Mouse (Mus musculus) heart, embryonic 14.5 days (tissue): Measurements from ENCODE around the gene 9230102O04Rik. TPM values are rescaled to one million over a fixed set of nuclear protein-coding genes. Genes with fewer than 3 reads are reported as not detected.

Experiments
- ATAC-seq: fragments of 200-750 bp; cut with Nextera tagmentation; 2 replicates; pipeline ENCODE4 v1.8.0; 2017; ENCODE audit warnings: low read depth, moderate TSS enrichment; ENCODE audit not compliant: insufficient number of reproducible peaks, insufficient read depth, low FRiP score
- H3K27ac ChIP-seq, 2 experiments: fragments of 200-500 bp in 1 of 2; fragments of 300-500 bp in 1 of 2; sonication (generic) in 1 of 2; replicated peaks in 1 of 2; 2 replicates each; pipeline ENCODE4 v1.5.1; 2012 to 2014; ENCODE audit warnings: low read depth in 2 of 2, low read length in 2 of 2, control low read depth in 1 of 2, mild to moderate bottlenecking in 1 of 2, mixed read lengths in 1 of 2; ENCODE audit not compliant: control insufficient read depth in 1 of 2, insufficient read depth in 1 of 2
- H3K27me3 ChIP-seq: fragments of 300-500 bp; sonication (generic); 2 replicates; pipeline ENCODE4 v1.6.1; 2014; ENCODE audit warnings: mild to moderate bottlenecking, low read length, control low read depth; ENCODE audit not compliant: control insufficient read depth, insufficient read depth
- H3K36me3 ChIP-seq: fragments of 300-500 bp; sonication (generic); 2 replicates; pipeline ENCODE4 v1.6.1; 2014; ENCODE audit warnings: mild to moderate bottlenecking, control low read depth, low read length, mixed read lengths; ENCODE audit not compliant: control insufficient read depth, insufficient read depth
- H3K4me1 ChIP-seq, 2 experiments: fragments of 200-500 bp in 1 of 2; fragments of 300-500 bp in 1 of 2; sonication (generic) in 1 of 2; 2 replicates each; pipeline ENCODE4 v1.6.1; 2012 to 2014; ENCODE audit warnings: low read length in 2 of 2, control low read depth in 1 of 2, mixed read lengths in 1 of 2; ENCODE audit not compliant: control insufficient read depth in 2 of 2, insufficient read depth in 2 of 2
- H3K4me2 ChIP-seq: fragments of 300-500 bp; sonication (generic); 2 replicates; pipeline ENCODE4 v1.6.1; 2014; ENCODE audit warnings: mild to moderate bottlenecking, low read length
- H3K4me3 ChIP-seq, 2 experiments: fragments of 200-500 bp in 1 of 2; fragments of 300-500 bp in 1 of 2; sonication (generic) in 1 of 2; 2 replicates each; pipeline ENCODE4 v1.5.1; 2012 to 2014; ENCODE audit warnings: low read length in 2 of 2, mild to moderate bottlenecking in 2 of 2, control low read depth in 1 of 2, low read depth in 1 of 2, moderate library complexity in 1 of 2; ENCODE audit not compliant: control insufficient read depth in 1 of 2, insufficient read depth in 1 of 2
- H3K9ac ChIP-seq: fragments of 300-500 bp; sonication (generic); 2 replicates; pipeline ENCODE4 v1.6.1; 2014; ENCODE audit warnings: mild to moderate bottlenecking, low read length
- H3K9me3 ChIP-seq: fragments of 300-500 bp; sonication (generic); 2 replicates; pipeline ENCODE4 v1.6.1; 2016; ENCODE audit warnings: low read length, control low read depth; ENCODE audit not compliant: control insufficient read depth
- WGBS: fragments of 180-500 bp; shearing (Covaris S2); extraction: QIAGEN DNeasy Blood & Tissue Kit; methylation state at CpG from one replicate; pipeline ENCODE4 v1.1.7; 2014; 5-methylcytosine and 5-hydroxymethylcytosine counted together
- polyA plus RNA-seq: library from polyadenylated mRNA; unstranded; fragments of >200 nt; fragmentation: Nextera tagmentation; extraction: Ambion mirVana; gene quantifications from 2 replicates; pipeline ENCODE4 v1.2.1, GENCODE M21; 2014

Gene 9230102O04Rik
- polyA plus RNA-seq, 1 experiment from 2014 or later: not detected

- peak overlapping the region; percentile 95 for H3K4me2 ChIP-seq
- H3K27ac ChIP-seq: peak overlapping the region in 1 of 2 experiments; percentile 20; a peak in 1 of 4 replicates
- peaks cover 18 to 32% of the 10 kb centered on the region in 2 experiments for H3K4me1 ChIP-seq
- under 1% methylated on average over 22 of the region's 22 CpGs for WGBS
- H3K36me3 ChIP-seq: no peaks in the 10 kb centered on the region
- no peak for ATAC-seq
- H3K27me3 ChIP-seq: peaks cover 58% of the 10 kb centered on the region
- H3K4me3 ChIP-seq: peak overlapping the region; percentile 55 to 60
- H3K9me3 ChIP-seq: no peaks in the 10 kb centered on the region
- peak overlapping the region; percentile 62 for H3K9ac ChIP-seq
Observed at GRCm38 (mm10) chr2:9879092-9879491, 10.2 kb downstream of the 9230102O04Rik start.

GRCm38 (mm10) chr2:9878564-9879081, 10.7 kb downstream of the 9230102O04Rik start:
- Histone ChIP-seq H3K4me1 (peaks cover 18 to 32% of the 10 kb centered on the region in 2 experiments), H3K9ac (peak overlapping the region; percentile 62), H3K27ac (peak overlapping the region; percentile 6 to 48; a peak in 3 of 4 replicates), H3K9me3 (no peaks in the 10 kb centered on the region), H3K36me3 (no peaks in the 10 kb centered on the region), H3K27me3 (peaks cover 58% of the 10 kb centered on the region), H3K4me3 (peak overlapping the region; percentile 55 to 60), H3K4me2 (peak overlapping the region; percentile 95)
- peak; percentile 19; the same call in 1 of the 2 replicates for ATAC-seq
- under 1% methylated on average over 31 of the region's 33 CpGs for WGBS

DNA sequence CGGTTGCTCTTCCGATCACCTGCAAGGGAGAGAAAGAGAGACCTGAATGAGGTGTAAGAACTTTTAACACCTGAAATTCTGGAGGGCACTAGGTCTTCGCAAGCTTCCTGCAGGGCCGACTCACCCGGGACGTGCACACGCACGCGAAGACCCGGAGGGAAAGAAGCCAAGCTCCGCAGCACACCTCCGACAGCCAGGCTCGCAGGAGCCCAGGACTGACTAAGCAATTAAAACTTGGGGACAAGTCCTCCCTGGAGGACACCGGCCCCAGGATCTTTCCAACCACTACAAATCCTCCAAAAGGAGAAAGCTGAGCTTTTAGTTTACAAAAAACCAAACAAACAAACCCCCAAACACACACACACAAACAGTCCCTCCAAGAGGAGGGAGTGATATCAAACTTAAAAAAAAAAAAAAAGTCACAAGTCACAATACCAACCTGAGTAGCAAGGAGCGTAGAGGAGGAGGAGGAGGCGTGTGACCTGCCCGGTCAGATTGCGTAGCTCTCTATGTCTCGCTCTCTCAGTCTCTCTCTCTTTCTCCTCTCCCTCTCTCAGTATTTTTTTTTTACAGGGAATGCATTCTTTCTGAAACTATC, 11.3 kb downstream of the 9230102O04Rik start:
- ATAC-seq: no peak
- Histone ChIP-seq H3K4me3 (peak overlapping the region; percentile 55 to 60), H3K4me1 (peaks cover 16 to 28% of the 10 kb centered on the region in 2 experiments; a peak in 3 of 4 replicates), H3K36me3 (no peaks in the 10 kb centered on the region), H3K27ac (peak overlapping the region; percentile 6 to 48), H3K4me2 (peak overlapping the region; percentile 95), H3K9me3 (no peaks in the 10 kb centered on the region), H3K27me3 (peaks cover 61% of the 10 kb centered on the region), H3K9ac (peak overlapping the region; percentile 62)
- under 1% methylated on average over 19 of the region's 19 CpGs for WGBS

DNA sequence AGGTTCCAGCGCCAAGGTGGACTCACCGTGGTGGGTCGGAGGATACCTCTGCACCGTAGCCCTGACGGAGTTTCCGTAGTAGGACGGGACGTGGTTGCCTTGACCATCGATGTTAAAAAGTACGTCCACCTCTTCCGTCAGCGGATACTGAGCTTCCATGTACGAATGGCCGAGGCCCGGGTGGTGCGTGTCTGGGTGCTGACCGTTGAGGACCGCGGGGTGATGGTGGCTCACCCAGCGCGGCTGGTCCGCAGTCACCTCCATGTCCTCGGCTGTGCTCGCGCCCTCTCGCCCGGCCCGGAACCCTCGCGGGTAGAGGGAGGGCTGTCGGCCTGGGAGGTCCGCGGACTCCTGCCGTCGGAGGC, 12.0 kb downstream of the 9230102O04Rik start:
- peak overlapping the region; percentile 95 for H3K4me2 ChIP-seq
- no peaks in the 10 kb centered on the region for H3K36me3 ChIP-seq
- no peaks in the 10 kb centered on the region for H3K9me3 ChIP-seq
- H3K4me1 ChIP-seq: peaks cover 13 to 24% of the 10 kb centered on the region in 2 experiments; a peak in 3 of 4 replicates
- peaks cover 64% of the 10 kb centered on the region for H3K27me3 ChIP-seq
- H3K4me3 ChIP-seq: peak overlapping the region; percentile 55 to 60
- WGBS: under 1% methylated on average over 35 of the region's 35 CpGs
- ATAC-seq: no peak
- no peak overlapping the region for H3K27ac ChIP-seq
- peak overlapping the region; percentile 62 for H3K9ac ChIP-seq

DNA sequence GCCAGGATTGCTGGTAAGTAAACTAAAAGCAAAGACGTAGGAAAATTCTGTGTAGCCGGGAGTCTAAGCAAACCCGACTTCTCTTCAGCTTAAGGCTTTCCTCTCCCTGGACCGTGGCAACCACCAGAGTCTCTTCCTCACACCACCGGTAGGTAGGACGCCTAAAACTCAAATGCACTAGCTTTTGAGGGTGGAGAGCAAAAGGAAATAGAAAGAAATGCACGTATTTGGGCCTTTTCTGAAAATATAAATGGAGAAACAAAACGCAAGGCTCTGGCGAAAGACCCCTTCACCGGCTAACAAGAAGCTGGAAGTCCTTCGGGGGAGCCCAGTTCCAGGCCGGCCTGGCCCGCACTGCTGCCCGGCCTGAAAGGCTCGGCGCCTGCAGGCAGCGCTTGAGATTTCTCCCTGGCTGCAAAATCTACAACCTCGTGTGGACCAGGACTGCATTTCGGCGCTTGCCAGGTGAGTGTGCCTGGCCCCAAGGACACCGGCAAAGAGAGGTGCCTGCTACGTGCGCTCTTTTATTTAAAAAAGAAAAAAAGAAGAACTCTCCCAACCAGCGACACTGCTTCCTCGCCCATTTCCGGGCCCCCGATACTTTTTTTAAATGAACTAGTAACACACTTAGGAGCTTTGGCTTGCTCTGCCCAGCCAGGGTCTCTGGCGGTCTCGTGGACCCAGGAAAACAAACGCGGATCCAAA, 12.6 kb downstream of the 9230102O04Rik start:
- no peaks in the 10 kb centered on the region for H3K9me3 ChIP-seq
- peak overlapping the region; percentile 95 for H3K4me2 ChIP-seq
- WGBS: 6% methylated on average over 31 of the region's 31 CpGs
- ATAC-seq: no peak
- no peak overlapping the region for H3K27ac ChIP-seq
- H3K9ac ChIP-seq: peak overlapping the region; percentile 62
- peaks cover 15 to 20% of the 10 kb centered on the region in 2 experiments for H3K4me1 ChIP-seq
- H3K4me3 ChIP-seq: peak overlapping the region; percentile 55 to 60
- peaks cover 62% of the 10 kb centered on the region for H3K27me3 ChIP-seq
- H3K36me3 ChIP-seq: no peaks in the 10 kb centered on the region

- ATAC-seq: no peak
- H3K36me3 ChIP-seq: no peaks in the 10 kb centered on the region
- peaks cover 13 to 20% of the 10 kb centered on the region in 2 experiments for H3K4me1 ChIP-seq
- H3K27ac ChIP-seq: no peak overlapping the region
- H3K4me3 ChIP-seq: peak overlapping the region in 1 of 2 experiments; percentile 55; a peak in 1 of 4 replicates
- 35% methylated on average over 12 of the region's 12 CpGs for WGBS
- 0 out of 2 replicates have a peak overlapping the region, but pooled peaks have one; percentile 62 for H3K9ac ChIP-seq
- H3K9me3 ChIP-seq: no peaks in the 10 kb centered on the region
- H3K27me3 ChIP-seq: peaks cover 59% of the 10 kb centered on the region
- peak overlapping the region; percentile 95 for H3K4me2 ChIP-seq
Observed at GRCm38 (mm10) chr2:9875676-9876357, 13.5 kb downstream of the 9230102O04Rik start.

GRCm38 (mm10) chr2:9875220-9875619, 14.1 kb downstream of the 9230102O04Rik start:
- no peak overlapping the region for H3K9ac ChIP-seq
- peak overlapping the region in 1 of 2 experiments; percentile 15; a peak in 1 of 4 replicates for H3K4me3 ChIP-seq
- no peaks in the 10 kb centered on the region for H3K9me3 ChIP-seq
- H3K27ac ChIP-seq: no peak overlapping the region
- no peaks in the 10 kb centered on the region for H3K36me3 ChIP-seq
- 11% methylated on average over 4 of the region's 4 CpGs for WGBS
- peak overlapping the region; percentile 95 for H3K4me2 ChIP-seq
- ATAC-seq: no peak
- H3K4me1 ChIP-seq: peaks cover 13 to 18% of the 10 kb centered on the region in 2 experiments
- H3K27me3 ChIP-seq: peaks cover 54% of the 10 kb centered on the region
